Mouse (Mus musculus) liver, postnatal 0 days (tissue): ENCODE measurements around the gene Gtf3c5. TPM values are rescaled to one million over a fixed set of nuclear protein-coding genes. Genes with fewer than 3 reads are reported as not detected.

Experiments
- ATAC-seq: fragments of 200-750 bp; cut with Nextera tagmentation; 2 replicates; pipeline ENCODE4 v1.8.0; 2017; ENCODE audit warnings: mild to moderate bottlenecking, moderate library complexity
- DNase-seq: peaks from one replicate; pipeline ENCODE4 v3.0.0-alpha.2; 2016
- H3K27ac ChIP-seq: fragments of 300-500 bp; sonication (generic); 2 replicates; pipeline ENCODE4 v1.5.1; 2014; ENCODE audit warnings: antibody characterized with exemption, moderate library complexity, mild to moderate bottlenecking, low read depth
- H3K27me3 ChIP-seq: fragments of 300-500 bp; sonication (generic); 2 replicates; pipeline ENCODE4 v1.6.1; 2014; ENCODE audit warnings: low read length, control low read depth, mixed read lengths; ENCODE audit not compliant: insufficient read depth
- H3K36me3 ChIP-seq: fragments of 300-500 bp; sonication (generic); replicated peaks from 2 replicates; pipeline ENCODE4 v1.6.1; 2014; ENCODE audit warnings: mild to moderate bottlenecking, control low read depth, low read length, moderate library complexity, mixed read lengths; ENCODE audit not compliant: insufficient read depth
- H3K4me1 ChIP-seq: fragments of 300-500 bp; sonication (generic); 2 replicates; pipeline ENCODE4 v1.6.1; 2014; ENCODE audit warnings: antibody characterized with exemption, mild to moderate bottlenecking, control low read depth; ENCODE audit not compliant: insufficient read depth
- H3K4me2 ChIP-seq: fragments of 300-500 bp; sonication (generic); 2 replicates; pipeline ENCODE4 v1.6.1; 2014; ENCODE audit warnings: low read depth, mild to moderate bottlenecking, low read length, moderate library complexity, mixed read lengths
- H3K4me3 ChIP-seq: fragments of 300-500 bp; sonication (generic); 2 replicates; pipeline ENCODE4 v1.5.1; 2014; ENCODE audit warnings: low read depth, low read length
- H3K9ac ChIP-seq: fragments of 300-500 bp; sonication (generic); replicated peaks from 2 replicates; pipeline ENCODE4 v1.6.1; 2014; ENCODE audit warnings: mild to moderate bottlenecking, moderate library complexity
- H3K9me3 ChIP-seq: fragments of 300-500 bp; sonication (generic); 2 replicates; pipeline ENCODE4 v1.6.1; 2016; ENCODE audit warnings: mild to moderate bottlenecking, control low read depth, low read length, mixed read lengths
- CTCF ChIP-seq: sonication (generic); IDR thresholded peaks from 2 replicates; pipeline ENCODE4 v1.5.1; 2016; ENCODE audit warnings: antibody characterized with exemption, low read depth
- EP300 ChIP-seq: IDR thresholded peaks from 2 replicates; pipeline ENCODE4 v1.6.1; 2016; ENCODE audit warnings: antibody characterized with exemption, low read depth, mild to moderate bottlenecking
- WGBS: fragments of 180-500 bp; shearing (Covaris S2); extraction: QIAGEN DNeasy Blood & Tissue Kit; methylation state at CpG from one replicate; pipeline ENCODE4 v1.1.7; 2014; ENCODE audit not compliant: insufficient replicate concordance; 5-methylcytosine and 5-hydroxymethylcytosine counted together
- polyA plus RNA-seq: library from polyadenylated mRNA; unstranded; fragments of >200 nt; fragmentation: Nextera tagmentation; extraction: Ambion mirVana; gene quantifications from 2 replicates; pipeline ENCODE4 v1.2.1, GENCODE M21; 2015

Gtf3c5 gene
- polyA plus RNA-seq, 1 experiment from 2014 or later = 5.8 TPM

DNA sequence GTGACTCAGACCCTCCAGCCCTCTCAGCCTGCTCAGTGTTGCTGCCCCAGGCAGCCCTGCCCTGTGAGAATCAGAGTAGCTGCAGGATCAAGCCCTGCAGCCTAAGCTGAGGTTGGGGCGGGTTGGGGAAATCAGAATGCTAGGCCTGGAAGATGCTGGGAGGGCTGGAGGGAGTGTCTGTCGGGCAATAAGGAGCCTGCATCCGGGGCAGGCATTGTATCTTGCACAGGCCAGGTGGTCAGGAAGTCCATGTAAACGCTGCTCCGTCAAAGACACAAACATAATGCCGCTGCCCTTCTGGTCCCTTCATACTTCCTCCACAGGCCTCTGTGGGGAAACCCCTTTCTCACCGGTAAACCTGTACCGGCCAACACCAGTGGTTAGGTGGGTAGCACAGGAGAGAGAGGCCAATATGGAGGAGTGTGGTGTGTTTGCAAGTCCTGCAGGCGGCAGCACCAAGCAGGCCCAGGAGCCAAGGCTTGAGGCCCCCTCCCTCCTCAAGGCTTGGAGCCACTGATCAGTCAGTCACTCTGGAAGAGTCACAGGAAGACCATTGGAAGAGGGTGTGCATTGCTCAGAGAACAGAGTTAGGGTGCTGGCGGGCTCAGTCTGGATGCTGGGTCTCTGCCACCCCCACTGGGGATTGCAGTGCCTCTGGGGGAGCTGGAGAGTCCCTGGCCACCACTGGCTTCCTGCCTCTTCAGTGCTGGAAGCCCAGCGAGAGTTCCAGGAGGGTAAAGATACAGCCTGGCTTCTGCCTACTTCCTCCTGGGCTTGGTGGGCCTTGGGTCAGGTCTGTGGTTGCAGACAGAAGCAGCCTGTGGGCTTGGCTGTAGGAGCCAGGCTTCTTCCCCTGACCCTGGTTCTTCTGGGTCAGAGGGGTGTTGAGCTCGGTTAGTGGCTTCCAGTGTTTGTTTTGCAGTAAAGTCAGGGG lies 57.3 kb downstream of the Gtf3c5 start:
- ATAC-seq = peak; percentile 20
- peak; percentile 57 for TF ChIP-seq CTCF
- TF ChIP-seq EP300 = no peak
- H3K9me3 ChIP-seq = no peaks in the 10 kb centered on the region
- DNase-seq = no peak
- no peak overlapping the region for H3K4me3 ChIP-seq
- no peak overlapping the region for H3K9ac ChIP-seq
- H3K4me2 ChIP-seq = 0 out of 2 replicates have a peak overlapping the region, but pooled peaks have one; percentile 3
- H3K36me3 ChIP-seq = no peaks in the 10 kb centered on the region
- H3K4me1 ChIP-seq = peaks cover 15% of the 10 kb centered on the region
- WGBS = 28% methylated on average over 12 of the region's 12 CpGs
- peak overlapping the region; percentile 64 for H3K27ac ChIP-seq
- H3K27me3 ChIP-seq = no peaks in the 10 kb centered on the region

DNA sequence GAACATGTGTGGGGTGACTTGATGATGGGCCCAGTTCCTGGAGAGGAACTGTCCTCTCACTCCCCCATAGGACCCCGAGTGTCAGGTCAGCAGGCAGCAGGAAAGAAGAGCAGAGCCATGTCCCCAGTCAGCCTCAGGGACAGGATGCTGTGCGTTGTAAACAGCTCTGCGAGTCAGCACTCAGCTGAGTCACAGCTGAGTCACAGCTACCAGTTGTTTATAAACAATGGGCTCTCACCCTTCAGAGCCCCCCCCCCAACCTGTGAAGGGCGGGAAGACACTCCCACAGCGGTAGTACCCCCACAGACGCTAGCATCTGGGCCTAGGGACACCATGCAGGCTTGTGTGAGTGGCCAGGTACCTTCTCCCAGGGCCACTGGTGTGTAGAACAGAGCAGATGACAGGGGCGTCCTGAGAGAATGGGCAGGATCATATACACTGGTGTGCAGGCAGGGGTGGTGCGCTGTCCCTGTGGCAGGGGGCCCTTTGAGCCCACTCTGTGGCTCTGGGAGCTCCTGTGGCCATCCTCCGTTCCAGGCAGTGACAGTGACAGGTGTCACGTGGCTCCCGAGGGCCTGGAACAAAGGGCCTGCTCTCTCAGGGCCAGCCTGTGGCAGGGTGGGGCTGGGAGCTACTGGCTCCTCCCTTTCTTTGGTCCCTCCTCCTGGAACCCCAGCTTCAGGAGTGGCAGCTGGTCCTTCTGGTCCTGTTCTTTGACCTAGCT lies 58.2 kb downstream of the Gtf3c5 start:
- peak overlapping the region; percentile 66 for H3K27ac ChIP-seq
- peak; percentile 65 for ATAC-seq
- no peaks in the 10 kb centered on the region for H3K36me3 ChIP-seq
- 29% methylated on average over 11 of the region's 11 CpGs for WGBS
- H3K4me2 ChIP-seq = no peak overlapping the region
- TF ChIP-seq EP300 = peak; percentile 52; the same call in 1 of the 2 replicates
- TF ChIP-seq CTCF = no peak
- H3K4me1 ChIP-seq = peaks cover 15% of the 10 kb centered on the region
- no peak overlapping the region for H3K4me3 ChIP-seq
- H3K9ac ChIP-seq = no peak overlapping the region
- H3K27me3 ChIP-seq = no peaks in the 10 kb centered on the region
- H3K9me3 ChIP-seq = no peaks in the 10 kb centered on the region
- DNase-seq = no peak

DNA sequence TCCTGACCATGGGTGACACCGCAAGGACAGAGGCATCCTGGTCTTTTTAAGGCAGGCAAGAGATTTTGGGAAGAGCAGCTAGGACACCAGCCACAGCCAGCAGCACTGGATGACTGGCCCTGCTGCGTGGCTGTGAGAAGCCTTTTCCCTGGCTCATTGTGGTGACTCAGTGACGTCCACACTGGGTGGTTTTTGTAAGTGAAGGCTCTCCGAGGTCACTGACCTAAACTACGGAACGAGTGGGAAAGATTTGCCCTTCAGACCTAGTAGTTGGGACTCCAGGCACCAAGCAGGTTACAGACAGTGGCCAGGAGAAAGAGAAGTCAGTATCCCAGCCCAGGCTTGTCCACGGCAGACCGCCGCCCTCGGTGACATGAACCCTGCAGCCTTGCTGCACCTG lies 59.1 kb downstream of the Gtf3c5 start:
- Histone ChIP-seq H3K4me3 (no peak overlapping the region), H3K36me3 (no peaks in the 10 kb centered on the region), H3K27me3 (no peaks in the 10 kb centered on the region), H3K9me3 (no peaks in the 10 kb centered on the region), H3K27ac (peak overlapping the region; percentile 66), H3K9ac (no peak overlapping the region), H3K4me2 (no peak overlapping the region), H3K4me1 (peaks cover 15% of the 10 kb centered on the region)
- TF ChIP-seq CTCF = no peak
- TF ChIP-seq EP300 = no peak
- DNase-seq = no peak
- ATAC-seq = no peak
- WGBS = 72% methylated on average over 10 of the region's 10 CpGs

DNA sequence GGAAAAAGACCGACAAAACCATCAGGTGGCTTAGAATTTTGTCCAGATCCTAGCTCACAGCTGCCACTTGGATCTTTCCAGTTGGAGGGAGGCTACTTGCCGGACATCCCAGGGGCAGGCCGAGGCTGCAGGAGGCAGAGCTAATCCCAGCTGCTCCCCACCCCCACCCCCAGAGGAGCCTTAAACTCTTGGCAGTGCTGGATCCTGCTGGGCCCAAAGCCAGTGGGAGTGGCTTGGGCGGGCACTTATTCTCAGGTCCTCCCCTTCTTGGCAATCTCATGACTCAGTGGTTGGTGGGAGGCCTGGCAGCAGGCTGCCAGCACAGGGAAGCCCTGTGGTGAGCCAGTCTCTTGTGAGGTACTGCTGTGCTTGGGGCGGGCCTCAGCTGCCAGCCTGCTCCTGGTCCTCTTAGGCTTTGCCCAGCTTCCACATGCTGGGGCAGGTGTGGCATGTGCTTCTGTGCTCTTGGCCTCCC lies 59.9 kb downstream of the Gtf3c5 start:
- no peaks in the 10 kb centered on the region for H3K9me3 ChIP-seq
- no peaks in the 10 kb centered on the region for H3K36me3 ChIP-seq
- H3K4me2 ChIP-seq = no peak overlapping the region
- TF ChIP-seq CTCF (no peak), EP300 (no peak)
- 34% methylated on average over 5 of the region's 5 CpGs for WGBS
- peaks cover 15% of the 10 kb centered on the region for H3K4me1 ChIP-seq
- no peak overlapping the region for H3K4me3 ChIP-seq
- H3K9ac ChIP-seq = no peak overlapping the region
- DNase-seq = peak; percentile 81
- peak; percentile 73 for ATAC-seq
- H3K27ac ChIP-seq = no peak overlapping the region
- H3K27me3 ChIP-seq = no peaks in the 10 kb centered on the region

DNA sequence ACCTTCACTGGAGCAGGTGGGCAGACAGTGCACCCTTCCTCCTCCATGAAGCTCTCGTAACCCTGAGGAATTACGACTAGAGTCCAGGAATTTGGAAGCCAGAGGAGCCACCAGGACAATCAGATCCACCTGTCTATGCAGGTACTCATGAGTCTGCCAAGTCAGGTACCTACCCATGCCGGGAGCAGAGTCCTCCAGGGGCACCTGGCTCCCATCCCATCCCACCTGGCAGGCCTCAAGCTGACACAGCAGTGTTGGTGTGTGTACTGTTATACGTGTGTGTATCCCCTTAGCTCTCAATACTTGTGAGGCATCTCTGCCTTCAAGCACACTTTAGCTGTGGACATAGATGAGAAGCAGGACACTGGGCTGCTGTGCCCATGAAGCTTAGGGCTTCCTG lies 61.4 kb downstream of the Gtf3c5 start:
- H3K27me3 ChIP-seq = no peaks in the 10 kb centered on the region
- no peaks in the 10 kb centered on the region for H3K9me3 ChIP-seq
- ATAC-seq = no peak
- no peak overlapping the region for H3K27ac ChIP-seq
- no peaks in the 10 kb centered on the region for H3K36me3 ChIP-seq
- H3K9ac ChIP-seq = no peak overlapping the region
- peaks cover 18% of the 10 kb centered on the region for H3K4me1 ChIP-seq
- WGBS = 80% methylated on average over 4 of the region's 4 CpGs
- TF ChIP-seq CTCF (no peak), EP300 (no peak)
- no peak for DNase-seq
- H3K4me3 ChIP-seq = no peak overlapping the region
- H3K4me2 ChIP-seq = no peak overlapping the region

DNA sequence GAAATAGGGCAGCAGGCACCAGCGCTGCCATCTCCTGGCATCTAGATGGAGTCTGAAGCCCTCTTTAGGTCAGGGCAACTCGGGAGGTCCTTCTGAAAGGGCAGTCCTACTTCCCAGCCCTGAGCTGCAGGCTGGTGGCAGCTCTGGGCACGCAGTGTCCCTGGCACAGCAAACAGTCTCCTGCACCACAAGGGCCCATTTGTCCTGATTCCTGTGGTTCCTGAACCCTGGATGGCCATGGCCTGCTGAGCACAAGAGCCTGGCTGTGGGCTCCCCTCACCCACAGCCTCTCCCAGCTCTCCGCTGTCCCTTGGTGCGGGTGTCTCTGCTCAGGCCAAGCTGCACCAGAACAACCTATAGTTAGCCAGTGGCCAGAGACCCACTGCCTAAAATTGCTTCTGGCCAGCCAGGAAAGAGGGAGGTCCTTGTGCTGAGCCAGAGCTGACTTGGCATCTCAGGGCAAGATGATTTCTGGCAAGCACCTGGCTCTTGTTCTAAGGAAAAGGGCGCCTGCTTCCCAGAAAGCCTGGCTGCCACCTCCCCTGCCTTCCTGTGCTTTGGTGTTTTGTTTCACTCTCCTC lies 61.9 kb downstream of the Gtf3c5 start:
- H3K9me3 ChIP-seq = no peaks in the 10 kb centered on the region
- no peak for TF ChIP-seq CTCF
- TF ChIP-seq EP300 = no peak
- no peaks in the 10 kb centered on the region for H3K27me3 ChIP-seq
- no peak for DNase-seq
- H3K27ac ChIP-seq = no peak overlapping the region
- H3K4me3 ChIP-seq = no peak overlapping the region
- no peak overlapping the region for H3K4me2 ChIP-seq
- no peak for ATAC-seq
- 86% methylated on average over 6 of the region's 6 CpGs for WGBS
- peaks cover 17% of the 10 kb centered on the region for H3K4me1 ChIP-seq
- H3K9ac ChIP-seq = no peak overlapping the region
- no peaks in the 10 kb centered on the region for H3K36me3 ChIP-seq
